Mouse (Mus musculus) embryonic fibroblast, embryonic 13.5 days (primary cell): ENCODE results near the gene Tns3.

Source experiments
- CTCF ChIP-seq: IDR thresholded peaks from 2 replicates; pipeline ENCODE4 v1.5.1; 2011; ENCODE audit warnings: mild to moderate bottlenecking, control low read depth, low read length, moderate library complexity, borderline replicate concordance; ENCODE audit not compliant: insufficient read depth
- POLR2A ChIP-seq: IDR thresholded peaks from 2 replicates; pipeline ENCODE4 v1.6.1; 2011; ENCODE audit warnings: low read depth, mild to moderate bottlenecking, control low read depth, low read length, moderate library complexity

DNA sequence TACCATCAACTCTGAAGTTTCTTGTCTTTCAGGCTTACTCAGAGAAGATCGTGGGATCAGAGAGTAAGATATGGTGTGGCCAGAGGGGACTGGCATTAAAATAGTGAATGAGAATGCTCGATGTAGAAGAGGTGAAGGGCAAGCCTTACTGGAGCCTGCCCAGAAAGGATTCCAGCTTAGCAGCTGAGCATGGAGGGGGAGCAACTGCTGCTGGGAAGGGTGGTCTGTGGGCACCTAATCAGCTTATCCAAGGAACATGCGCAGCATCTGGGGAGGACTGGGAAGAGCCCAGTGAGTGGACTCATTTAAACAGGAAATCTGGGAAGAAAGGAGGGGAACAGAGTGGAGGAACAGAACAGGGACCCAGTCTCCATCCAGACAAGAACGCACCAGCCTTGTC, 26.3 kb upstream of the Tns3 start:
- TF ChIP-seq POLR2A (no peak), CTCF (no peak)
